Mouse (Mus musculus): ENCODE measurements around the gene Samt1.
"Not testable (repeated sequence)": the region's sequence is repeated elsewhere in the genome, so short reads cannot be mapped to it uniquely, and the experiment has no call there.

DNA sequence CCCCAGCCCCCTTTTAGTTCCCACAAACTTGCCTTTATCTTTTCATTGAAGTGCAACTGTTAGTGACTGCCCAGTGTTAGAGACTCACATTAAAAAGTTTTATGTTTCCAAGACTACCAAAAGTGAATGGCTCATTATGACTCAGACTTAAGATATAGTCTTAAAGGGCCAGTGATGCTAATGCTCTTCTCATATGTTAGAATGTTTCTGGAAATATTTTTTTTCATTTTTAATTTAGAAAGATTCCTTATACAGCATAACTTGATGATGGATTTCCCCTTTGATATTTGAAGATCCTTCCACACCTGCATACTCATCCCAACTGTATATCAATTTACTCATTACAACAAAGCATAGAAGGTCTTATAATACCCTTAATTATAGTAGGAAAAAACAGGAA, at the start of gene Samt1:
- TF ChIP-seq GATA1, TAL1 (IDR thresholded peaks at IDR 0.05; ENCODE audit: low read length): not testable (repeated sequence)

Data from erythroblast, embryonic 14.5 days (primary cell).